Comparison of ENCODE assay signal across 34 mouse cellular contexts in the genomic region with DNA sequence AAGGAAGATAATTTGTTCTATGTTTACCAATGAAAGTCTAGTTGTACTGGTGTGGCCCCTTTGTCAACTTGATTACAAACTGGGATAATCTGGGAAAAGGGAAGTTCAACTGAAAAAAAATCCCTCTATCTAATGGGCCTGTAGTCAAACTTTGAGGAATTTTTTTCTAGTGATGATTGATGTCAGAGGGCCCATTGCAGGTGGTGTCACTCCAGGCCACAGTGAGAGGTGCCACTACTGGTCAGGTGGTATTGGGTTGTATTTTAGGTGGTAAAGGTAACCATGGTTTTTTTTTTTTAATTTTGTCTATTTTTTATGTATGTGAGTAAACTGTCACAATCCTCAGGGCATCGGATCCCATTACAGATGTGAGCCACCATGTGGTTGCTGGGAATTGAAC.
"Had no signal": no experiment of that assay in that cellular context is flagged by ENCODE, and none has a peak within 500 bp of the region (broad histone marks: within the 10 kb centered on the region; RNA-seq: fewer than 3 reads in every experiment).

No protein-coding gene starts in this region.

- H3K9me3 ChIP-seq: heart, embryonic 10.5 days; heart, embryonic 12.5 days; heart, embryonic 13.5 days; heart, embryonic 15.5 days; hindbrain, embryonic 10.5 days; hindbrain, embryonic 12.5 days; hindbrain, embryonic 13.5 days; hindbrain, embryonic 15.5 days; intestine, embryonic 15.5 days; kidney, embryonic 15.5 days had no signal

- H3K27me3 ChIP-seq: heart, embryonic 12.5 days; heart, embryonic 15.5 days; hindbrain, embryonic 12.5 days; hindbrain, embryonic 13.5 days; hindbrain, embryonic 15.5 days; intestine, embryonic 15.5 days; kidney, embryonic 15.5 days had no signal

- H3K36me3 ChIP-seq: heart, embryonic 10.5 days; heart, embryonic 12.5 days; heart, embryonic 13.5 days; heart, embryonic 15.5 days; hindbrain, embryonic 10.5 days; hindbrain, embryonic 12.5 days; hindbrain, embryonic 13.5 days; hindbrain, embryonic 15.5 days; intestine, embryonic 15.5 days; kidney, embryonic 15.5 days had no signal

- H3K27ac ChIP-seq: heart, embryonic 10.5 days; heart, embryonic 13.5 days; heart, embryonic 15.5 days; hindbrain, embryonic 10.5 days; hindbrain, embryonic 12.5 days; hindbrain, embryonic 13.5 days; hindbrain, embryonic 14.5 days; hindbrain, embryonic 15.5 days; hindbrain, postnatal 0 days; intestine, embryonic 15.5 days; kidney, embryonic 15.5 days; kidney, postnatal 0 days; layer of hippocampus, adult 2 months had no signal

- H3K4me1 ChIP-seq: heart, embryonic 10.5 days; heart, embryonic 12.5 days; hindbrain, embryonic 15.5 days; intestine, embryonic 15.5 days; kidney, embryonic 15.5 days had no signal

- ATAC-seq: hindbrain, embryonic 16.5 days; hindbrain, postnatal 0 days; inflammation-experienced regulatory T-cells, adult 6 months; intestine, embryonic 15.5 days; intestine, embryonic 16.5 days; intestine, postnatal 0 days had no signal

- H3K9ac ChIP-seq: heart, embryonic 12.5 days; heart, embryonic 13.5 days; heart, embryonic 15.5 days; hindbrain, embryonic 12.5 days; hindbrain, embryonic 13.5 days; hindbrain, embryonic 14.5 days; hindbrain, embryonic 15.5 days; intestine, embryonic 15.5 days; kidney, embryonic 15.5 days had no signal

- DNase-seq: heart, postnatal 14 days; heart, postnatal 36 days; heart, postnatal 4 days; kidney, adult 11 months; kidney, adult 18-20 months; kidney, adult 2 months; kidney, adult 8-10 months; kidney, adult 9 months; kidney, postnatal 10 days; kidney, postnatal 14 days; kidney, postnatal 25 days; kidney, postnatal 36 days; kidney, postnatal 4 days; layer of hippocampus, adult 9-11 months; layer of hippocampus, postnatal 36 days had no signal

- H3K4me2 ChIP-seq: heart, embryonic 11.5 days; heart, embryonic 12.5 days; heart, embryonic 13.5 days; heart, embryonic 15.5 days; hindbrain, embryonic 12.5 days; hindbrain, embryonic 13.5 days; hindbrain, embryonic 14.5 days; hindbrain, embryonic 15.5 days; intestine, embryonic 15.5 days; kidney, embryonic 15.5 days had no signal

- H3K4me3 ChIP-seq: heart, embryonic 10.5 days; heart, embryonic 12.5 days; heart, embryonic 13.5 days; heart, embryonic 15.5 days; hindbrain, embryonic 10.5 days; hindbrain, embryonic 12.5 days; hindbrain, embryonic 13.5 days; hindbrain, embryonic 15.5 days; intestine, embryonic 15.5 days; kidney, embryonic 15.5 days; layer of hippocampus, adult 2 months had no signal
